Mouse (Mus musculus): ENCODE results near the gene Gjb5. TPM values are rescaled to one million over a fixed set of nuclear protein-coding genes. Genes with fewer than 3 reads are reported as not detected.
A peak's percentile ranks its signal among the peaks of the same experiment; 100 is the strongest.

Gene Gjb5
- total RNA-seq, 1 experiment = 27.1 TPM

- Histone ChIP-seq H3K9ac (ENCODE audit: insufficient read depth, low read depth, low read length, poor library complexity, severe bottlenecking) (no peak overlapping the region), H3K9me3 (ENCODE audit: control insufficient read depth, insufficient read depth, low read depth, low read length) (no peaks in the 10 kb centered on the region), H3K36me3 (ENCODE audit: control insufficient read depth, insufficient read depth, low read length, poor library complexity, severe bottlenecking) (no peaks in the 10 kb centered on the region), H3K4me1 (ENCODE audit: control insufficient read depth in 2 of 2, insufficient read depth in 2 of 2, low read length in 2 of 2, poor library complexity in 1 of 2) (peaks cover 18 to 50% of the 10 kb centered on the region in 2 experiments), H3K27ac (ENCODE audit: insufficient read depth, low read depth, low read length, poor library complexity, severe bottlenecking) (no peak overlapping the region), H3K4me3 (ENCODE audit: insufficient read depth in 1 of 2, low read depth in 1 of 2, low read length in 2 of 2, poor library complexity in 1 of 2, severe bottlenecking in 1 of 2) (no peak overlapping the region)
- in situ Hi-C loops (cut with MboI; ENCODE audit: low sequenced_read_pairs in 2 of 2, unreplicated experiment in 2 of 2) = no loop called here
- TF ChIP-seq ZC3H11A (IDR thresholded peaks at IDR 0.05; ENCODE audit: borderline replicate concordance, low read depth, low read length) (peak; percentile 9; the same call in 1 of the 2 replicates), ZNF384 (IDR thresholded peaks at IDR 0.05; ENCODE audit: low read depth, low read length) (no peak)
- peak; percentile 69 for DNase-seq (ENCODE audit: low read depth, low spot score)
Measured at GRCm38 (mm10) chr4:127363331-127363730, 5.3 kb upstream of the Gjb5 start.

- no peak for TF ChIP-seq HCFC1 (IDR thresholded peaks at IDR 0.05; ENCODE audit: borderline replicate concordance, insufficient read depth, low read length)
- no peak for TF ChIP-seq ZC3H11A (IDR thresholded peaks at IDR 0.05; ENCODE audit: borderline replicate concordance, low read depth, low read length)
- no peak for TF ChIP-seq CHD2 (IDR thresholded peaks at IDR 0.05; ENCODE audit: low read depth, low read length)
- TF ChIP-seq MAFK (IDR thresholded peaks at IDR 0.05; ENCODE audit: insufficient read depth, low read depth, low read length) = no peak
- TF ChIP-seq ZNF384 (IDR thresholded peaks at IDR 0.05; ENCODE audit: low read depth, low read length) = no peak
- Histone ChIP-seq H3K36me3 (ENCODE audit: control insufficient read depth, insufficient read depth, low read length, poor library complexity, severe bottlenecking) (no peaks in the 10 kb centered on the region), H3K4me3 (ENCODE audit: insufficient read depth in 1 of 2, low read depth in 1 of 2, low read length in 2 of 2, poor library complexity in 1 of 2, severe bottlenecking in 1 of 2) (no peak overlapping the region), H3K27ac (ENCODE audit: insufficient read depth, low read depth, low read length, poor library complexity, severe bottlenecking) (no peak overlapping the region), H3K9me3 (ENCODE audit: control insufficient read depth, insufficient read depth, low read depth, low read length) (no peaks in the 10 kb centered on the region), H3K9ac (ENCODE audit: insufficient read depth, low read depth, low read length, poor library complexity, severe bottlenecking) (no peak overlapping the region), H3K4me1 (ENCODE audit: control insufficient read depth in 2 of 2, insufficient read depth in 2 of 2, low read length in 2 of 2, poor library complexity in 1 of 2) (peaks cover 18 to 51% of the 10 kb centered on the region in 2 experiments)
- in situ Hi-C loops (cut with MboI; ENCODE audit: low sequenced_read_pairs in 2 of 2, unreplicated experiment in 2 of 2) = no loop called here
- DNase-seq (ENCODE audit: low read depth, low spot score) = no peak
Measured at GRCm38 (mm10) chr4:127362520-127362919, 4.5 kb upstream of the Gjb5 start.

GRCm38 (mm10) chr4:127354506-127355485 lies 3.2 kb downstream of the Gjb5 start:
- in situ Hi-C loops (cut with MboI; ENCODE audit: low sequenced_read_pairs in 2 of 2, unreplicated experiment in 2 of 2) = no loop called here
- DNase-seq (ENCODE audit: low read depth, low spot score) = no peak
- Histone ChIP-seq H3K4me3 (ENCODE audit: insufficient read depth in 1 of 2, low read depth in 1 of 2, low read length in 2 of 2, poor library complexity in 1 of 2, severe bottlenecking in 1 of 2) (no peak overlapping the region), H3K9me3 (ENCODE audit: control insufficient read depth, insufficient read depth, low read depth, low read length) (no peaks in the 10 kb centered on the region), H3K36me3 (ENCODE audit: control insufficient read depth, insufficient read depth, low read length, poor library complexity, severe bottlenecking) (peaks cover 18% of the 10 kb centered on the region), H3K4me1 (ENCODE audit: control insufficient read depth in 2 of 2, insufficient read depth in 2 of 2, low read length in 2 of 2, poor library complexity in 1 of 2) (peaks cover 9 to 43% of the 10 kb centered on the region in 2 experiments; a peak in 3 of 4 replicates), H3K27ac (ENCODE audit: insufficient read depth, low read depth, low read length, poor library complexity, severe bottlenecking) (no peak overlapping the region; the same call in 1 of the 2 replicates), H3K9ac (ENCODE audit: insufficient read depth, low read depth, low read length, poor library complexity, severe bottlenecking) (no peak overlapping the region)
- no peak for TF ChIP-seq HCFC1 (IDR thresholded peaks at IDR 0.05; ENCODE audit: borderline replicate concordance, insufficient read depth, low read length)
- no peak for TF ChIP-seq MAFK (IDR thresholded peaks at IDR 0.05; ENCODE audit: insufficient read depth, low read depth, low read length)
- no peak for TF ChIP-seq ZC3H11A (IDR thresholded peaks at IDR 0.05; ENCODE audit: borderline replicate concordance, low read depth, low read length)
- no peak for TF ChIP-seq ZNF384 (IDR thresholded peaks at IDR 0.05; ENCODE audit: low read depth, low read length)
- TF ChIP-seq CHD2 (IDR thresholded peaks at IDR 0.05; ENCODE audit: low read depth, low read length) = no peak

- no peak for DNase-seq (ENCODE audit: low read depth, low spot score)
- H3K9ac ChIP-seq (ENCODE audit: insufficient read depth, low read depth, low read length, poor library complexity, severe bottlenecking) = peak within 1 kb of the TSS; percentile 41; the same call in 1 of the 2 replicates
- TF ChIP-seq MAFK (IDR thresholded peaks at IDR 0.05; ENCODE audit: insufficient read depth, low read depth, low read length) = no peak
- TF ChIP-seq CHD2 (IDR thresholded peaks at IDR 0.05; ENCODE audit: low read depth, low read length) = no peak
- TF ChIP-seq HCFC1 (IDR thresholded peaks at IDR 0.05; ENCODE audit: borderline replicate concordance, insufficient read depth, low read length) = no peak
- no peak for TF ChIP-seq ZNF384 (IDR thresholded peaks at IDR 0.05; ENCODE audit: low read depth, low read length)
- TF ChIP-seq ZC3H11A (IDR thresholded peaks at IDR 0.05; ENCODE audit: borderline replicate concordance, low read depth, low read length) = no peak
- no peak within 1 kb of the TSS; the same call in 1 of the 2 replicates for H3K27ac ChIP-seq (ENCODE audit: insufficient read depth, low read depth, low read length, poor library complexity, severe bottlenecking)
- H3K36me3 ChIP-seq (ENCODE audit: control insufficient read depth, insufficient read depth, low read length, poor library complexity, severe bottlenecking) = peaks cover 18% of the 10 kb centered on the region
- in situ Hi-C loops (cut with MboI; ENCODE audit: low sequenced_read_pairs in 2 of 2, unreplicated experiment in 2 of 2) = no loop called here
- no peak within 1 kb of the TSS for H3K4me3 ChIP-seq (ENCODE audit: insufficient read depth in 1 of 2, low read depth in 1 of 2, low read length in 2 of 2, poor library complexity in 1 of 2, severe bottlenecking in 1 of 2)
- peaks cover 5 to 35% of the 10 kb centered on the region in 2 experiments; a peak in 2 of 4 replicates for H3K4me1 ChIP-seq (ENCODE audit: control insufficient read depth in 2 of 2, insufficient read depth in 2 of 2, low read length in 2 of 2, poor library complexity in 1 of 2)
- H3K9me3 ChIP-seq (ENCODE audit: control insufficient read depth, insufficient read depth, low read depth, low read length) = no peaks in the 10 kb centered on the region
Measured at GRCm38 (mm10) chr4:127353951-127354438, 4.0 kb downstream of the Gjb5 start, which contains the start of gene Gjb4. TSS of gene Gjb4 (minus strand) at chr4:127354081.

Data from ES-E14 (cell line).